Comparison of ENCODE assay signal across 22 mouse cellular contexts in genomic region chr14:118903397-118903796, GRCm38 (mm10).
"Had no signal": no experiment of that assay in that cellular context is flagged by ENCODE, and none has a peak within 500 bp of the region (broad histone marks: within the 10 kb centered on the region; RNA-seq: fewer than 3 reads in every experiment).

No protein-coding gene starts in this region.

- H3K4me2 ChIP-seq: kidney, embryonic 15.5 days; limb, embryonic 12.5 days; limb, embryonic 15.5 days; liver, embryonic 11.5 days; lung, embryonic 14.5 days; midbrain, embryonic 12.5 days; midbrain, embryonic 15.5 days; neural tube, embryonic 12.5 days; stomach, embryonic 15.5 days had no signal

- H3K27me3 ChIP-seq: kidney, embryonic 15.5 days; limb, embryonic 12.5 days; limb, embryonic 15.5 days; midbrain, embryonic 12.5 days; midbrain, embryonic 15.5 days; neural tube, embryonic 12.5 days; stomach, embryonic 15.5 days had no signal

- DNase-seq: kidney, adult 8-10 months; kidney, postnatal 10 days; kidney, postnatal 36 days; left cerebral cortex, postnatal 4 days; liver, postnatal 0 days; lung, embryonic 14.5 days; right cerebral cortex, postnatal 14 days; spleen, adult 18-20 months; thymus, adult 18-20 months; thymus, postnatal 36 days had no signal

- H3K9ac ChIP-seq: kidney, embryonic 15.5 days; limb, embryonic 12.5 days; limb, embryonic 15.5 days; liver, embryonic 14.5 days; liver, postnatal 0 days; lung, embryonic 14.5 days; midbrain, embryonic 12.5 days; midbrain, embryonic 15.5 days; neural tube, embryonic 12.5 days; stomach, embryonic 15.5 days had no signal

- H3K4me3 ChIP-seq: kidney, embryonic 15.5 days; left cerebral cortex, adult 2 months; limb, embryonic 12.5 days; limb, embryonic 15.5 days; midbrain, embryonic 12.5 days; midbrain, embryonic 15.5 days; neural tube, embryonic 12.5 days; stomach, embryonic 15.5 days had no signal

- ATAC-seq: liver, postnatal 0 days; lung, postnatal 0 days; midbrain, embryonic 15.5 days had no signal

- H3K27ac ChIP-seq: kidney, embryonic 15.5 days; left cerebral cortex, adult 2 months; limb, embryonic 12.5 days; limb, embryonic 15.5 days; liver, embryonic 14.5 days; macrophage; midbrain, embryonic 12.5 days; midbrain, embryonic 15.5 days; neural tube, embryonic 12.5 days; stomach, embryonic 15.5 days had no signal

- H3K4me1 ChIP-seq: limb, embryonic 15.5 days; midbrain, embryonic 15.5 days; stomach, embryonic 15.5 days had no signal

- H3K9me3 ChIP-seq: kidney, embryonic 15.5 days; limb, embryonic 12.5 days; limb, embryonic 15.5 days; midbrain, embryonic 15.5 days; neural tube, embryonic 12.5 days; stomach, embryonic 15.5 days had no signal
